Mouse (Mus musculus): ENCODE data around the gene Mfsd4a.

- TF ChIP-seq CTCF (IDR thresholded peaks at IDR 0.05; ENCODE audit: low read depth, low read length) (no peak), POLR2A (IDR thresholded peaks at IDR 0.05; ENCODE audit: borderline replicate concordance, low read depth, low read length) (no peak)
Measured at GRCm38 (mm10) chr1:131992561-131993001, 75.3 kb downstream of the Mfsd4a start.
